Mouse (Mus musculus): ENCODE measurements around the gene Clec2l.
"Not testable (repeated sequence)": the region's sequence is repeated elsewhere in the genome, so short reads cannot be mapped to it uniquely, and the experiment has no call there.

The Clec2l gene

GRCm38 (mm10) chr6:38662714-38663615, at the start of gene Clec2l:
Clec2l (plus strand) TSS chr6:38663069.
- DNase-seq: no peak

GRCm38 (mm10) chr6:38622406-38622805, 40.5 kb upstream of the Clec2l start:
- no peak for DNase-seq

- no peak for DNase-seq
Observed at GRCm38 (mm10) chr6:38623457-38623856, 39.4 kb upstream of the Clec2l start.

GRCm38 (mm10) chr6:38624439-38624838, 38.4 kb upstream of the Clec2l start:
- DNase-seq: no peak

GRCm38 (mm10) chr6:38626086-38626485, 36.8 kb upstream of the Clec2l start:
- no peak for DNase-seq

GRCm38 (mm10) chr6:38627081-38627480, 35.8 kb upstream of the Clec2l start:
- DNase-seq: no peak

GRCm38 (mm10) chr6:38627486-38627885, 35.4 kb upstream of the Clec2l start:
- DNase-seq: no peak

GRCm38 (mm10) chr6:38629556-38629955, 33.3 kb upstream of the Clec2l start:
- no peak for DNase-seq

- no peak for DNase-seq
Observed at GRCm38 (mm10) chr6:38632826-38633225, 30.0 kb upstream of the Clec2l start.

- DNase-seq: no peak
Observed at GRCm38 (mm10) chr6:38634461-38634860, 28.4 kb upstream of the Clec2l start.

- no peak for DNase-seq
Observed at GRCm38 (mm10) chr6:38635941-38636851, 26.7 kb upstream of the Clec2l start.

GRCm38 (mm10) chr6:38636852-38637618, 25.8 kb upstream of the Clec2l start, which contains the start of gene Klrg2:
Klrg2 (minus strand) TSS chr6:38637242.
- DNase-seq: peak; percentile 9 to 24

GRCm38 (mm10) chr6:38640401-38640800, 22.5 kb upstream of the Clec2l start:
- DNase-seq: no peak

- DNase-seq: no peak
Observed at GRCm38 (mm10) chr6:38641228-38641627, 21.6 kb upstream of the Clec2l start.

GRCm38 (mm10) chr6:38641645-38642044, 21.2 kb upstream of the Clec2l start:
- DNase-seq: no peak

GRCm38 (mm10) chr6:38642593-38642992, 20.3 kb upstream of the Clec2l start:
- DNase-seq: no peak

GRCm38 (mm10) chr6:38643039-38643438, 19.8 kb upstream of the Clec2l start:
- DNase-seq: no peak

GRCm38 (mm10) chr6:38649545-38649944, 13.3 kb upstream of the Clec2l start:
- DNase-seq: peak; percentile 16 to 21

GRCm38 (mm10) chr6:38650263-38650937, 12.5 kb upstream of the Clec2l start:
- DNase-seq: peak; percentile 44 to 46

GRCm38 (mm10) chr6:38661626-38662025, 1.2 kb upstream of the Clec2l start:
- DNase-seq: no peak

GRCm38 (mm10) chr6:38669580-38669979, 6.7 kb downstream of the Clec2l start:
- no peak for DNase-seq

GRCm38 (mm10) chr6:38670488-38670887, 7.6 kb downstream of the Clec2l start:
- DNase-seq: not testable (repeated sequence)

Data from thymus, postnatal 36 days (tissue).